Comparison of ENCODE assay signal across 8 mouse cellular contexts in the genomic region with DNA sequence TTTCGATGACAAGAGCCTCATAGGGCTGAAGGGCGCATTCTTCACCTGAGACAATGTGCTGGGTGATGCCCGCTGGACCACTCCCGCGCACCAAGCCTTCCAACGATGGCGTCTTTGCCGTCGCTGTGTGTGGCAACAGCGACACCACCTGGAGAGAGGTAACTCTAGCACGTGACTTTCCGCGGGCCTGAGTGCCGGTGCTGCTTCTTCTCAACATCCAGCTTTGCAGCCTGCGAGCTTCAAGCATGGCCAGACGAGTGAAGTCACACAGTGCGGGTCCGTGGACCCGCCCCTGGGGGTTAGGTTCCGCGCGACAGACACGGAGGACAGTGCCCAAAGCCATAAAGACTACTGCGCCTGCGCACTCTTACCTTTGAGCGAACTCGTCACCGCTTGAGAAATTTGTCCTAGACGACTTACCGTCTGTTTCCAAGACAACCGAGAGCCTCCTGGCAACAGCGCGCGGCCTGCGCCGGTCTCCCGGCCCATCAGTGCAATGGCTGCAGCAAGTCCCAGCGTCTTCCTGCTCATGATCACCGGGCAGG. TPM values are rescaled to one million over a fixed set of nuclear protein-coding genes. Genes with fewer than 3 reads are reported as not detected.
DNase-seq lines count a peak whose midpoint lies in the region; ATAC-seq lines count a peak whose summit lies in the region.

A gene (plus strand): TSS at position 432 of the 545 bp plus-strand sequence.

- peak within 1 kb of the TSS; percentile 70 for H3K4me3 ChIP-seq in heart, embryonic 10.5 days
- peak within 1 kb of the TSS; percentile 70 for H3K4me3 ChIP-seq in kidney, embryonic 15.5 days (replicated peaks)

- peaks cover 9% of the 10 kb centered on the region; the same call in 1 of the 2 replicates for H3K4me1 ChIP-seq in heart, embryonic 10.5 days
- peaks cover 21% of the 10 kb centered on the region for H3K4me1 ChIP-seq in kidney, embryonic 15.5 days

- peak; percentile 87 for ATAC-seq in erythroblast, adult 5-6 weeks (replicated peaks; ENCODE audit: low FRiP score, poor library complexity, severe bottlenecking)
- ATAC-seq in kidney, embryonic 15.5 days (replicated peaks; ENCODE audit: low FRiP score), result peak; percentile 92
- ATAC-seq in monocyte, adult 5-6 weeks (replicated peaks; ENCODE audit: insufficient number of reproducible peaks, low FRiP score, low TSS enrichment, poor library complexity, severe bottlenecking), result peak; percentile 88

- H3K9ac ChIP-seq in kidney, embryonic 15.5 days, result peak within 1 kb of the TSS; percentile 55

- H3K27ac ChIP-seq in heart, embryonic 10.5 days, result peak within 1 kb of the TSS; percentile 94
- peak within 1 kb of the TSS; percentile 80 for H3K27ac ChIP-seq in kidney, embryonic 15.5 days

- no peaks in the 10 kb centered on the region for H3K9me3 ChIP-seq in heart, embryonic 10.5 days
- H3K9me3 ChIP-seq in kidney, embryonic 15.5 days (replicated peaks), result no peaks in the 10 kb centered on the region

- 0 out of 2 replicates have a peak, but pooled peaks cover 5% of the 10 kb centered on the region for H3K36me3 ChIP-seq in heart, embryonic 10.5 days
- H3K36me3 ChIP-seq in kidney, embryonic 15.5 days, result peaks cover 3% of the 10 kb centered on the region; the same call in 1 of the 2 replicates

- peak within 1 kb of the TSS; percentile 78 for H3K4me2 ChIP-seq in kidney, embryonic 15.5 days

- peak; percentile 93 to 94 for DNase-seq in B cell, adult 2 months
- DNase-seq in brain, adult 2 months (ENCODE audit: low read depth, low spot score), result peak; percentile 99
- DNase-seq in heart, embryonic 10.5 days (ENCODE audit: low spot score), result peak; percentile 96
- DNase-seq in liver, result peak; percentile 88
- DNase-seq in spleen, postnatal 4 days (ENCODE audit: low spot score in 2 of 2), result peak; percentile 87 to 94

- H3K27me3 ChIP-seq in heart, embryonic 10.5 days (ENCODE audit: insufficient read depth, poor library complexity, severe bottlenecking), result no peaks in the 10 kb centered on the region
- H3K27me3 ChIP-seq in kidney, embryonic 15.5 days, result no peaks in the 10 kb centered on the region

- whole genome bisulfite sequencing in heart, embryonic 10.5 days, result under 1% methylated on average over 39 of the region's 39 CpGs
- under 1% methylated on average over 39 of the region's 39 CpGs for WGBS in kidney, embryonic 15.5 days

RNA-seq across cellular contexts. Expression of the gene that starts here (rescaled TPM):
- not detected in 2 replicates for total RNA-seq in erythroblast, adult 5-6 weeks (2015; ENCODE audit: low replicate concordance)
- total RNA-seq in erythroblast, adult 5-6 weeks (2017; ENCODE audit: low replicate concordance), result not detected in 2 replicates
- 14.5 and 21.5 TPM in 2 replicates for polyA plus RNA-seq in heart, embryonic 10.5 days (2016; fragmentation: Nextera tagmentation; extraction: Ambion mirVana)
- polyA plus RNA-seq in kidney, embryonic 15.5 days (2015; fragmentation: Nextera tagmentation; extraction: Ambion mirVana), result 42.6 and 45.2 TPM in 2 replicates
- not detected in 3 replicates for total RNA-seq in monocyte, adult 5-6 weeks (2017)

Comparison
In these comparisons a context has a peak if more than half of its experiments do, and no peak if none do; other contexts are left out.
1. Peak in every context shown above with its lines: DNase-seq, ATAC-seq, H3K4me3 ChIP-seq and H3K27ac ChIP-seq.
2. Peak in ATAC-seq in erythroblast, adult 5-6 weeks; RNA of the gene not detected or under 1 TPM.
3. Peak in ATAC-seq in monocyte, adult 5-6 weeks; RNA of the gene not detected or under 1 TPM.